10 mouse cellular contexts compared by ENCODE assay signal in the genomic region with DNA sequence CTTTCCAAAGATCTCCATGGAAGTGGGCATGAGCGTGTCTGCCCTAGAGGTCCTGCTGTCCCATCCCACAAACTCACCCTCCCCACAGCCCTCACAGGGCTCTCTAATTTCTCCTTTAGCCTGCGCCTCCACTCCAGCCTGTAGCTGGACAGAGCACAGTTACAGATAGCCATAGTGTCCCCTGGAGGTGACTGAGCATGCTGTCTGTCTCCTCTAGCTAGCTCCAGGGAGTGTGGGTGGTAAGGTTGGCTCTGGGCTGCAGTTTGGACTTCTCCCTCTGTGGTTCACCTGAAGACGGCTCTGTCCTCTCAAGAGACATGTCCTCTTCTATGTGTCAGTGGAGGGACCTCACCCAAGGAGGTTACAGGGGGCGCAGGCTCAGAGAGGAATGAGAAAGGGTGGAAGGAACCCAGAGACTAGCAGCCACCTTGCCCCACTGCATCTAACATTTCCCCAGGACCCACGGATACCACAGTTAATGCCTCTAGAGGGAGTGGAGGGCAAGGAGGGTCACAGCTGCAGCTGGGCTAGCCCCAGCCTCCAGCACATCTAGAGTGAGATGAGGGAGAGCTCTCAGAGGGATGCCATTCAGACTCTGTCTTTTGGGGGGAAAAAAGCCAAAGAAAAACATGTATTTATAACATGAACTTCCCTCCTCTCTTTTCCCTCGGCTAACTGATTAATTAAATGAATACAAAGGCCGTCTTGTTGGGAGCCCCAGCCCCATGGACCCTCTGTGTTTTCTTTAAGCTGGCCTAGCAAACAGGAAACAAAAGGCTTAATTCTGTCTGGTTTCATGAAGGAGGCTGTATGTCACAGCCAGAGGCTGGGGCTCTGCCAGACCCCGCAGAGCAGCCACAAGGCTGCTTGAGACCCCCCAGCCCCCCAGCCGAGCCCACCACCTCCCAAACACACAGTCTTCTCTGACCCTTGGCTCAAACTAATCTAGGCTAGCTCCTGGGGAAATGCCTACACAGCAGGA. TPM values are rescaled to one million over a fixed set of nuclear protein-coding genes. Genes with fewer than 3 reads are reported as not detected.
DNase-seq lines count a peak whose midpoint lies in the region; ATAC-seq and TF ChIP-seq lines count a peak whose summit lies in the region.
"Had no signal": no experiment of that assay in that cellular context is flagged by ENCODE, and none has a peak within 500 bp of the region (broad histone marks: within the 10 kb centered on the region; RNA-seq: fewer than 3 reads in every experiment).

No protein-coding gene starts in this region.

- H3K9ac ChIP-seq in heart, postnatal 0 days (replicated peaks; ENCODE audit: low read depth, low read length), result no peak overlapping the region
- no peak overlapping the region for H3K9ac ChIP-seq in forebrain, embryonic 15.5 days (replicated peaks)
- H3K9ac ChIP-seq in midbrain, embryonic 11.5 days (ENCODE audit: low read length), result no peak overlapping the region
- H3K9ac ChIP-seq: liver, embryonic 13.5 days had no signal

- 41% methylated on average over 9 of the region's 9 CpGs for WGBS in heart, postnatal 0 days
- 14% methylated on average over 9 of the region's 9 CpGs for whole genome bisulfite sequencing in forebrain, embryonic 15.5 days
- 18% methylated on average over 9 of the region's 9 CpGs for WGBS in midbrain, embryonic 11.5 days

- no peak overlapping the region for H3K4me2 ChIP-seq in heart, postnatal 0 days (ENCODE audit: low read depth, low read length)
- H3K4me2 ChIP-seq in forebrain, embryonic 15.5 days (replicated peaks), result no peak overlapping the region
- no peak overlapping the region for H3K4me2 ChIP-seq in midbrain, embryonic 11.5 days
- H3K4me2 ChIP-seq: liver, embryonic 13.5 days had no signal

- no peak for DNase-seq in heart, postnatal 0 days (ENCODE audit: low spot score)
- DNase-seq in heart, adult 11 months, result no peak
- DNase-seq in adipocyte (ENCODE audit: low spot score), result peak; percentile 9
- no peak for DNase-seq in midbrain, embryonic 11.5 days (ENCODE audit: low spot score, missing footprints)
- no peak for DNase-seq in spleen, postnatal 4 days (ENCODE audit: low spot score in 2 of 2)
- no peak for DNase-seq in right cerebral cortex, postnatal 14 days
- no peak for DNase-seq in thymus, postnatal 36 days
- DNase-seq: liver, embryonic 13.5 days had no signal

- peak; percentile 51 for TF ChIP-seq CTCF in heart, postnatal 0 days (IDR thresholded peaks at IDR 0.05; ENCODE audit: low read depth)

- TF ChIP-seq EP300 in heart, postnatal 0 days (IDR thresholded peaks at IDR 0.05; ENCODE audit: low read depth), result no peak

- no peaks in the 10 kb centered on the region for H3K36me3 ChIP-seq in heart, postnatal 0 days (replicated peaks; ENCODE audit: control insufficient read depth, insufficient read depth, low read length)
- no peaks in the 10 kb centered on the region for H3K36me3 ChIP-seq in forebrain, embryonic 15.5 days
- no peaks in the 10 kb centered on the region for H3K36me3 ChIP-seq in midbrain, embryonic 11.5 days (ENCODE audit: control insufficient read depth, insufficient read depth, low read length)
- H3K36me3 ChIP-seq: G1E; liver, embryonic 13.5 days had no signal

- ATAC-seq in heart, postnatal 0 days (ENCODE audit: insufficient read depth, low read depth), result peak; percentile 66
- peak; percentile 82 for ATAC-seq in forebrain, embryonic 15.5 days (replicated peaks)
- ATAC-seq in midbrain, embryonic 11.5 days (ENCODE audit: low FRiP score), result peak; percentile 82

- no peak overlapping the region for H3K27ac ChIP-seq in heart, postnatal 0 days (ENCODE audit: low read depth)
- H3K27ac ChIP-seq in forebrain, embryonic 15.5 days (replicated peaks), result peak overlapping the region; percentile 64
- H3K27ac ChIP-seq in midbrain, embryonic 11.5 days (ENCODE audit: low read depth, low read length), result peak overlapping the region; percentile 17
- H3K27ac ChIP-seq: liver, embryonic 13.5 days had no signal

- no peak overlapping the region for H3K4me3 ChIP-seq in heart, postnatal 0 days (ENCODE audit: low read depth, low read length)
- no peak overlapping the region for H3K4me3 ChIP-seq in forebrain, embryonic 15.5 days
- no peak overlapping the region for H3K4me3 ChIP-seq in midbrain, embryonic 11.5 days (ENCODE audit: low read depth, low read length)
- H3K4me3 ChIP-seq: liver, embryonic 13.5 days had no signal

- H3K4me1 ChIP-seq in heart, postnatal 0 days (ENCODE audit: control insufficient read depth, insufficient read depth), result no peaks in the 10 kb centered on the region
- peaks cover 21% of the 10 kb centered on the region for H3K4me1 ChIP-seq in forebrain, embryonic 15.5 days
- peaks cover 16% of the 10 kb centered on the region for H3K4me1 ChIP-seq in midbrain, embryonic 11.5 days (ENCODE audit: control insufficient read depth, insufficient read depth, low read length)
- H3K4me1 ChIP-seq: liver, embryonic 13.5 days had no signal

- no peaks in the 10 kb centered on the region for H3K9me3 ChIP-seq in heart, postnatal 0 days (replicated peaks; ENCODE audit: control insufficient read depth, low read length)
- H3K9me3 ChIP-seq in forebrain, embryonic 15.5 days, result no peaks in the 10 kb centered on the region
- no peaks in the 10 kb centered on the region for H3K9me3 ChIP-seq in midbrain, embryonic 11.5 days (ENCODE audit: control insufficient read depth, low read length)
- H3K9me3 ChIP-seq: G1E; liver, embryonic 13.5 days had no signal

- H3K27me3 ChIP-seq in heart, postnatal 0 days (ENCODE audit: control insufficient read depth, insufficient read depth, low read length), result no peaks in the 10 kb centered on the region
- H3K27me3 ChIP-seq in forebrain, embryonic 15.5 days, result no peaks in the 10 kb centered on the region
- no peaks in the 10 kb centered on the region for H3K27me3 ChIP-seq in midbrain, embryonic 11.5 days (ENCODE audit: control insufficient read depth, insufficient read depth, low read length)
- H3K27me3 ChIP-seq: liver, embryonic 13.5 days had no signal

RNA-seq across cellular contexts. Expression of gene Pknox2, which starts 32.6 kb away (rescaled TPM):
- 0.54 and 7.3 TPM in 2 replicates for total RNA-seq in heart, postnatal 0 days (2014; rRNA removed; ENCODE audit: low replicate concordance)
- polyA plus RNA-seq in heart, postnatal 0 days (2015; fragmentation: Nextera tagmentation; extraction: Ambion mirVana), result 2.0 and 2.4 TPM in 2 replicates
- polyA plus RNA-seq in forebrain, embryonic 15.5 days (2015; fragmentation: Nextera tagmentation; extraction: Ambion mirVana), result 20.2 and 21.3 TPM in 2 replicates
- 20.2 and 20.3 TPM in 2 replicates for polyA plus RNA-seq in midbrain, embryonic 11.5 days (2014; fragmentation: Nextera tagmentation; extraction: Ambion mirVana)
- polyA plus RNA-seq: G1E had no signal
